Mouse (Mus musculus) kidney, adult 11 months (tissue): ENCODE data around the gene Arhgap8.

Source experiments
- DNase-seq: peaks from one replicate; pipeline ENCODE4 v3.0.0; 2022

The Arhgap8 gene

DNA sequence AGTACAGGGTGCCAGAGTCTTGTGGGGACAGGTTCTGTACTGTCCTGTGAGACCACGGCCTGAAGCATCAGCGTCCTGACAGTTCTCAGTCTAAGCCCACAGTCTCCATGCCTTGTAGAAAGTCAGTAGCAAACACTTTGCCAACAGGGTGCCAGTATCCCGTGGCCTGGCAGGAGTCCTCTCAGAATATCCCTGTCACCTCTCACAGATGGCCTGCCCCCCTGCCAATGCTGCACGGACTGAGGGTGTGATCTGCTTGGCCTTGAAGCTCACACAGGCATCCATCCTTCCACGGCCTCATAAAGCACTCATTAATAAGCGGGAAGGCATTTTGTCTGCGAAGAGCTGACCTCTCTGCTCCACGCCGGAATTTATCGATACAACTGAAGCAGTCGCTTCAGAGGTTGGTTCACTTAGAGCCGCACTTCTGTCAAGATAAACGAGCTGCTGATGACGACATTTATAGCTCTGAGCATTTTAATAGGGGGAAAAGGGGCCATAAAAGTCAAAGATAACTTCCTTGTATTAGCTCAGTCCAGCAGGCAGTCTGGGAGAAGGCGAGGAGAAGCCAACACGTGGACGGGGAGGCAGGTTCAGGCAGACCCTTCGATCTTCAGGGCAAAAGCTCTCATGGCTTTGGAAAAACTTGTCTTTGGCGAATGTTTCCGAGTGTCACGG lies 89.6 kb downstream of the Arhgap8 start:
- no peak for DNase-seq

DNA sequence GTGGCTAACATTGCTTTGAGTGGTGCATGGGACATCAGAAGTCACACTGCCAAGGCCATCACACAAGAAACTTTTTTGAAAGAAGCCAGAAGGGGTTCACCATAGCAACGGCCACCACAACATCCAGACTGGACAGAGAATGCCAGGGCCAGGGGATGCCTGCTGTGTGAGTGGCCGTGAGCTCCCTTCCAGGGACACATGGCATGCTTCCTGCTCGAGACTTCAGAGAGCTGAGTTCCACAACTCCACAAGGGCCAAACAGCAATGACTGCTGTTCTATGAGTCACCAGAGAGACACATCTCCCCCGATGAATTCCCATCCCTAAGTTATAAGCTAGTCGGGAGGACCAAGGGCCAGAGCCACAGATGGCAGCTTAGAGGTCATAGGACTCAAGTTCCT lies 91.3 kb downstream of the Arhgap8 start:
- DNase-seq, result no peak

DNA sequence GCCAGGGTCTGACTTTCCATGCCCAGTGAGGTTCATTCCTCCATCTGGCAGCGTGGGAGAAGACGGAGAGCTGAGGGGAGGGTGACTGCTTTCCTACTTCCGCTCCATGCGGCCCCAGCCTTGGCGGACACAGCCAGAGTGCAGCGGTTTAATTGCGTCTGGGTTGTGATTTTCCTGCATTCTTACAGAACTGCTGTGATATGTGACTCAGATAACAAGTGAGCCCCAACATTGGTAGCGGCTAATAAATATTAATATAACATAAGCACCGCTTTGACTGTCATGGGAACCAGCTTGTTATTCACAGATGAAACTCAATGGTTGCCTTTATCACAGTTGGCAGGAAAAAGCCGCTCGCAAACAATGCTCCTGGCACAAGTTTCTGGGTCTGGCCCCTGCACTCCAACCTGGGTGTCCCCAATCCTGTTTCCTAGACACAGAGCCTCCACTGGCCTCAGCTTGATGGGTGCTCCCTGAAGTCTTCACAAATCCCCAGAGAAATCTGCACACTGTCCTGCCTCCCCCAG lies 93.0 kb downstream of the Arhgap8 start:
- DNase-seq, result no peak

DNA sequence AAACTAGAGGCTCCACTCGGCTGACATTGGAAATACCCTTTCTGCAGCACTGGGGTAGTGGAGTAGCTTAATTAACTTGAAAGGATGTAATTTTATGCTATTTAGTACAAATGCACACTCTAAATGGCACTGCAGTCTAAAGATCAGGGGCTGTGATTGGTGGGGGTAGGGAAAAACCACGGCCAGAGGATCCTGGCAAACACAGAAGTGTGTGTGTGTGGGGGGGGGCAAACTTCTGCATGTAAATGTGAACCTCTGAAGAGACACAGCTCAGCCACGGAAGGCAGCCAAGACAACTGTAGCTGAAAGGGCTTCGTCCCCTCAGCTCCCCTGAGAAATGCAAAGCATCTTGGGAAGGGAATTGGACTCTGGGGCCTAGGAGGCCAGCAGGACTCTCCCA lies 95.3 kb downstream of the Arhgap8 start:
- no peak for DNase-seq

DNA sequence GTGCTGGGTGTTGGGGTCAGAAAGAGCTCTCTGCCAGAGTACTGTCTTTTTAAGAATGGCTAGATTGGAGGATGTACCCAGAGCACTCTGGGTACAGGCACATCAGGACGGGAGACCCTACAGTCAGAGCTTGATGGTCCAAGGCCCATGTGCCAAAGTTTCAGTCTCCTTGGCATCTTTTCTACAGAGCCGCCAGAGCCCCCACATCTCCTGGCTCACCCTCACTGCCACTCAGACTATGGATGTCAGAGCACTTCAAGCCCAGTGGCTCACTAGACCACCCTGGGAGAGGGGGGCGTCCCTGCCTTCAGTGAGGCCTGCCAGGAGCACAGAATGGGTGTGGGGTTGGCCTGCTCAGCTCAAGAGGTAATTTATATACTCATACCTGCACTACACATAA lies 97.7 kb downstream of the Arhgap8 start:
- no peak for DNase-seq

DNA sequence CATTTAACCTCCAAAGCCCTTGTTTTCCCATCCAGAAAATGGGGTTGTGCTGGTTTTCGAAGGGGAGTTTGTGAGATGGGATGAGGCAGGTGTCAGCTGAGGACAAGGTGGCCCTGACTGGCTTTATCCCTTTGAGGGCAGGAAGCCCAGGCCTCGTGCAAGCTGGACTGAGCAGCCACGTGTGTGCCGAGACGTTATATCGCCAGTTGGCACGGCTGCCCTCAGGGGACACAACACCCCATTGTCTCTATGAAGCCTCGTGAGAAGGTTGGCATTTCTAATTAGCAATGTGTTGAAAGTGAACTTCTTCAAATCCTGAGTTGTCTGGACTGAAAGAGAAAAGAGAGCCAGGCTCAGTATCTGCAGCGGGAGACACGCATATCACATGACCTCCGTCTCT lies 98.4 kb downstream of the Arhgap8 start:
- no peak for DNase-seq

DNA sequence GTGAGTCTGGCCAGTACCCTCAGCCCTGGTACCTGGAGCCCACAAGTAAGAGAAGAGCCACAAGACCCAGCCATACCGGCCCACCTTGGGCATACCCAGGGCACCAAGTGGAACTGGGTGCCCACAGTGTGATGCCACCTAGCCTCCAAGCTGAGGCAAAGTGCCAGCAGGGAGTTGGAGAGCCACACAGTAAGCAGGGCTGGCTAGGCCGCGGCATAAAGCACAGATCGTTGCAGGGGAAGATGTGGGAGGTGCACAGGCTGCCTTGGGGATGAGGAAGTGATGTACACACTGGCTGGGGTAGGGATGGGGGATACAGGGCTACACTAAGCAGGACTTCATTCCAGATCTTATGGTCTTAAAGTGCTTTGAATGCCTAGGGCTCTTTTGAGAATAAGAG lies 101.0 kb downstream of the Arhgap8 start:
- no peak for DNase-seq
